Mouse (Mus musculus) spleen, adult 2 months (tissue): Measurements from ENCODE around the gene Mpp1. TPM values are rescaled to one million over a fixed set of nuclear protein-coding genes. Genes with fewer than 3 reads are reported as not detected.

Experiments
- DNase-seq, 2 experiments: peaks; one replicate each; pipeline versions ENCODE4 v3.0.0 to v3.0.0-alpha.2; 2012 to 2021; ENCODE audit warnings: low spot score in 2 of 2, low read depth in 1 of 2
- H3K27ac ChIP-seq: fragments of 200-500 bp; 2 replicates; pipeline ENCODE4 v1.5.1; 2012; ENCODE audit warnings: low read length, inconsistent platforms; ENCODE audit not compliant: insufficient read depth
- H3K27me3 ChIP-seq: fragments of 200-500 bp; 2 replicates; pipeline ENCODE4 v1.6.1; 2012; ENCODE audit warnings: mild to moderate bottlenecking, moderate library complexity, low read length, inconsistent platforms; ENCODE audit not compliant: control insufficient read depth, insufficient read depth
- H3K36me3 ChIP-seq: fragments of 200-500 bp; 2 replicates; pipeline ENCODE4 v1.6.1; 2012; ENCODE audit warnings: mild to moderate bottlenecking, low read length, inconsistent platforms; ENCODE audit not compliant: control insufficient read depth, insufficient read depth
- H3K4me1 ChIP-seq: fragments of 200-500 bp; 2 replicates; pipeline ENCODE4 v1.6.1; 2011; ENCODE audit warnings: inconsistent platforms; ENCODE audit not compliant: control insufficient read depth, insufficient read depth, insufficient read length
- H3K4me3 ChIP-seq: fragments of 200-500 bp; 2 replicates; pipeline ENCODE4 v1.5.1; 2011; ENCODE audit warnings: mild to moderate bottlenecking, inconsistent platforms; ENCODE audit not compliant: insufficient read depth, insufficient read length; ENCODE audit errors: extremely low read depth
- CTCF ChIP-seq: fragments of 200-500 bp; IDR thresholded peaks from 2 replicates; pipeline ENCODE4 v1.5.1; 2011; ENCODE audit warnings: mild to moderate bottlenecking, inconsistent platforms; ENCODE audit not compliant: insufficient read depth, insufficient read length, insufficient replicate concordance; ENCODE audit errors: extremely low read depth
- POLR2A ChIP-seq: fragments of 200-500 bp; IDR thresholded peaks from 2 replicates; pipeline ENCODE4 v1.6.1; 2011; ENCODE audit warnings: low read depth, low read length, inconsistent platforms
- WGBS: fragments of 180-500 bp; shearing (Covaris S2); methylation state at CpG from one replicate; pipeline ENCODE4 v1.1.7; 2018; 5-methylcytosine and 5-hydroxymethylcytosine counted together
- polyA plus RNA-seq: library from polyadenylated mRNA; depleted of rRNA; stranded (reverse); fragments of >200 nt; gene quantifications from 2 replicates; pipeline ENCODE4 v1.2.3, GENCODE M21; 2012

The Mpp1 gene
- polyA plus RNA-seq, 1 experiment, result 116 TPM

- no peak overlapping the region for H3K27ac ChIP-seq
- no peak for DNase-seq
- no peaks in the 10 kb centered on the region for H3K4me1 ChIP-seq
- TF ChIP-seq CTCF (no peak), POLR2A (no peak)
- WGBS, result 87% methylated on average over 2 of the region's 2 CpGs
- no peaks in the 10 kb centered on the region for H3K36me3 ChIP-seq
- H3K27me3 ChIP-seq, result no peaks in the 10 kb centered on the region
- H3K4me3 ChIP-seq, result no peak overlapping the region
Observed at GRCm38 (mm10) chrX:75138182-75138581, 7.4 kb upstream of the Mpp1 start.

GRCm38 (mm10) chrX:75137729-75138128, 6.9 kb upstream of the Mpp1 start:
- Histone ChIP-seq H3K27ac (no peak overlapping the region), H3K4me3 (no peak overlapping the region), H3K36me3 (no peaks in the 10 kb centered on the region), H3K27me3 (no peaks in the 10 kb centered on the region), H3K4me1 (no peaks in the 10 kb centered on the region)
- TF ChIP-seq POLR2A (no peak), CTCF (no peak)
- 75% methylated on average over 2 of the region's 2 CpGs for WGBS
- DNase-seq, result no peak

- no peak overlapping the region for H3K4me3 ChIP-seq
- no peaks in the 10 kb centered on the region for H3K36me3 ChIP-seq
- H3K4me1 ChIP-seq, result no peaks in the 10 kb centered on the region
- no peak overlapping the region for H3K27ac ChIP-seq
- DNase-seq, result no peak
- TF ChIP-seq CTCF (no peak), POLR2A (no peak)
- no peaks in the 10 kb centered on the region for H3K27me3 ChIP-seq
Observed at GRCm38 (mm10) chrX:75136938-75137337, 6.1 kb upstream of the Mpp1 start.

GRCm38 (mm10) chrX:75129474-75129873, 1.3 kb downstream of the Mpp1 start:
- no peak overlapping the region; the same call in 1 of the 2 replicates for H3K27ac ChIP-seq
- DNase-seq, result no peak
- WGBS, result 32% methylated on average over 2 of the region's 2 CpGs
- H3K36me3 ChIP-seq, result no peaks in the 10 kb centered on the region
- H3K27me3 ChIP-seq, result no peaks in the 10 kb centered on the region
- no peak for TF ChIP-seq POLR2A
- no peak for TF ChIP-seq CTCF
- H3K4me3 ChIP-seq, result no peak overlapping the region
- H3K4me1 ChIP-seq, result 0 out of 2 replicates have a peak, but pooled peaks cover 2% of the 10 kb centered on the region

- TF ChIP-seq POLR2A (no peak), CTCF (no peak)
Observed at GRCm38 (mm10) chrX:75128333-75128980, 2.4 kb downstream of the Mpp1 start.

GRCm38 (mm10) chrX:75126893-75127292, 3.9 kb downstream of the Mpp1 start:
- TF ChIP-seq CTCF (no peak), POLR2A (no peak)
- Histone ChIP-seq H3K4me3 (no peak overlapping the region), H3K27me3 (no peaks in the 10 kb centered on the region), H3K36me3 (no peaks in the 10 kb centered on the region), H3K27ac (no peak overlapping the region), H3K4me1 (0 out of 2 replicates have a peak, but pooled peaks cover 2% of the 10 kb centered on the region)
- DNase-seq, result peak in 1 of 2 experiments; percentile 9

More at GRCm38 (mm10) chrX:75128333-75128980, 2.4 kb downstream of the Mpp1 start:
- DNase-seq, result peak in 1 of 2 experiments; percentile 3
- Histone ChIP-seq H3K27ac (peak overlapping the region; percentile 23; the same call in 1 of the 2 replicates), H3K4me3 (no peak overlapping the region), H3K27me3 (no peaks in the 10 kb centered on the region), H3K36me3 (no peaks in the 10 kb centered on the region), H3K4me1 (0 out of 2 replicates have a peak, but pooled peaks cover 2% of the 10 kb centered on the region)

- H3K27ac ChIP-seq, result no peak overlapping the region
- no peak for TF ChIP-seq POLR2A
- TF ChIP-seq CTCF, result no peak
- 94% methylated on average over 3 of the region's 3 CpGs for WGBS
- no peak overlapping the region for H3K4me3 ChIP-seq
- no peak for DNase-seq
- H3K36me3 ChIP-seq, result no peaks in the 10 kb centered on the region
- H3K27me3 ChIP-seq, result no peaks in the 10 kb centered on the region
- 0 out of 2 replicates have a peak, but pooled peaks cover 2% of the 10 kb centered on the region for H3K4me1 ChIP-seq
Observed at GRCm38 (mm10) chrX:75125606-75126005, 5.2 kb downstream of the Mpp1 start.
